Mouse (Mus musculus) leukemia stem cell, adult 10-12 weeks (primary cell): Measurements from ENCODE around the gene Ndufaf3. TPM values are rescaled to one million over a fixed set of nuclear protein-coding genes. Genes with fewer than 3 reads are reported as not detected.

ENCODE experiments used
- polyA plus RNA-seq: library from polyadenylated mRNA; stranded (reverse); fragments of >175 nt; gene quantifications from 2 replicates; pipeline ENCODE4 v1.2.3, GENCODE M21; 2012; ENCODE audit warnings: low replicate concordance

Ndufaf3 gene
- 5.1 and 19.2 TPM in 2 replicates for polyA plus RNA-seq

GRCm38 (mm10) chr9:108566815-108567776 lies at the start of gene Ndufaf3:
Ndufaf3 (minus strand) TSS chr9:108567434.

GRCm38 (mm10) chr9:108596998-108597764 lies 29.9 kb upstream of the Ndufaf3 start, which contains the start of gene P4htm:
P4htm (minus strand) TSS chr9:108597667.

GRCm38 (mm10) chr9:108578545-108579343 lies 11.5 kb upstream of the Ndufaf3 start, which contains the start of gene Wdr6:
Wdr6 (minus strand) TSS chr9:108578739.

GRCm38 (mm10) chr9:108569381-108570206 lies 2.4 kb upstream of the Ndufaf3 start, which contains the start of gene Dalrd3:
Dalrd3 (plus strand) TSS chr9:108569886.

GRCm38 (mm10) chr9:108560227-108560841 lies 6.9 kb downstream of the Ndufaf3 start, which contains the start of gene Impdh2:
Impdh2 (plus strand) TSS chr9:108560286.

GRCm38 (mm10) chr9:108516380-108517251 lies 50.6 kb downstream of the Ndufaf3 start, which contains the start of gene Qrich1:
Qrich1 (plus strand) TSS chr9:108516806.

Other genes starting within 250 kb of the Ndufaf3 start
- gene Gpx1, start 228.5 kb downstream of the Ndufaf3 start, polyA plus RNA-seq = 197 and 287 TPM in 2 replicates
- 10.2 and 101 TPM in 2 replicates for gene Usp4, start 219.6 kb downstream of the Ndufaf3 start, polyA plus RNA-seq
- gene 1700102P08Rik, start 174.6 kb downstream of the Ndufaf3 start, polyA plus RNA-seq = 4.5 and 5.6 TPM in 2 replicates
- gene Ccdc36, start 138.9 kb downstream of the Ndufaf3 start, polyA plus RNA-seq = 0.08 TPM in 1 of 2 replicates, not detected in the other
- not detected in 2 replicates for gene BC048562, start 131.0 kb downstream of the Ndufaf3 start, polyA plus RNA-seq
- gene Ccdc71, start 106.9 kb downstream of the Ndufaf3 start, polyA plus RNA-seq = 9.8 and 21.0 TPM in 2 replicates
- 52.5 and 54.2 TPM in 2 replicates for gene Klhdc8b, start 105.9 kb downstream of the Ndufaf3 start, polyA plus RNA-seq
- gene Lamb2, start 87.7 kb downstream of the Ndufaf3 start, polyA plus RNA-seq = 1.3 and 3.0 TPM in 2 replicates
- 106 and 149 TPM in 2 replicates for gene Usp19, start 76.8 kb downstream of the Ndufaf3 start, polyA plus RNA-seq
- gene Qars, start 59.7 kb downstream of the Ndufaf3 start, polyA plus RNA-seq = 32.3 and 117 TPM in 2 replicates
- 36.4 and 112 TPM in 2 replicates for gene Qrich1, start 50.6 kb downstream of the Ndufaf3 start, polyA plus RNA-seq
- 46.8 and 263 TPM in 2 replicates for gene Impdh2, start 7.1 kb downstream of the Ndufaf3 start, polyA plus RNA-seq
- gene Dalrd3, start 2.5 kb upstream of the Ndufaf3 start, polyA plus RNA-seq = 182 and 245 TPM in 2 replicates
- 5.5 and 18.8 TPM in 2 replicates for gene Wdr6, start 11.3 kb upstream of the Ndufaf3 start, polyA plus RNA-seq
- gene P4htm, start 30.2 kb upstream of the Ndufaf3 start, polyA plus RNA-seq = 1.8 and 2.9 TPM in 2 replicates
- 99.5 and 180 TPM in 2 replicates for gene Arih2, start 82.0 kb upstream of the Ndufaf3 start, polyA plus RNA-seq
- 1.6 and 2.5 TPM in 2 replicates for gene Slc25a20, start 94.7 kb upstream of the Ndufaf3 start, polyA plus RNA-seq
- 15.9 and 24.3 TPM in 2 replicates for gene Prkar2a, start 121.9 kb upstream of the Ndufaf3 start, polyA plus RNA-seq
- gene Ip6k2, start 216.4 kb upstream of the Ndufaf3 start, polyA plus RNA-seq = 20.1 and 24.8 TPM in 2 replicates
- gene Nckipsd, start 240.9 kb upstream of the Ndufaf3 start, polyA plus RNA-seq = 7.7 and 13.2 TPM in 2 replicates